Mouse (Mus musculus): ENCODE measurements around the gene Nav1.

Gene Nav1

DNA sequence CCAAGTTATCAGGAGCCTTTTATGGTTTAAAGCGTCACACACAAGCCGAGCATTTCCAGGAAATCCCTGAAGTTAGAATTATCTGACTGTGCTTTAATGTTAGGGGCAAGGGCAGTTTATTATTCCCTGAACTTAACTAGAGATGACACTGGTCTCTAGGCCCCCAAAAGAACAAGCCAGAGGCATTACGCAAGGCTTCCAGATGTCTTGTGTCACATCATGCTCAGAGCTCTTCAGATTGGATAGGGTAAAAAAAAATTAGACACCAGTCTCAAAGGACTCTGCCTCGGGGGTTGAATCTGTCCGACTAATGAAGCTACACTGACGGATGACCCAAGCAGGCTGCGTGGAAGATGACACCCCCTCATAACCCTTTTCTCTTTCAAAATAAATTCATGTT lies 101.6 kb downstream of the Nav1 start:
- POLR2A ChIA-PET: interaction anchor here in 1 of 4 experiments (1.0 kb wide), 1 partner anchor 21 kb away, joined by 3 read pairs; no protein-coding TSS in a partner anchor
- CTCF ChIA-PET: no interaction called here

GRCm38 (mm10) chr1:135503436-135503835 lies 103.7 kb downstream of the Nav1 start:
- ChIA-PET CTCF (interaction anchor here in 1 of 4 experiments (1.1 to 1.6 kb wide), 2 partner anchors 37 to 41 kb away, joined by 3 to 4 read pairs; no protein-coding TSS in a partner anchor), POLR2A (interaction anchor here (0.5 to 1.8 kb wide), 6 partner anchors 13 to 1297 kb away, joined by 3 to 6 read pairs (median 4); no protein-coding TSS in a partner anchor)

DNA sequence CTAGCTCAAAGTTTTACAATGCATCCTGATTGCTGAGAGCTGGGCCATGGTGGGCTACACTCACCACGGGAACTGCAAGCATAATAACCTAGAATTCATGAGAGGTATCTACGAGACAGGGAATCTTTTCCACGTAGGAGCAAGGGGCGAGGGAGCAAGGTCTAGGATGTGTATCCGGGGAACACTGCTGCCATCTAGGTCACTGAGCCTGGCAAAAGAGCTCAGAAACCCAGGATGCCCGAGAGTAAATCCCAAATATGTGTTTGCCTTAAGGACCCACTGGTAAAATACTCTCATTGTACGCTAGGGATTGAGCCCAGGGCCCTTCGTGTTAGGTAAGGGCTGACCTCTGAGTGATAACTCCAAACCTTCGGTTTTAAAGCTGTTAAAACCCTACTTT lies 104.3 kb downstream of the Nav1 start:
- ChIA-PET POLR2A (interaction anchor here (0.5 to 1.8 kb wide), 20 partner anchors 8 to 1297 kb away, joined by 3 to 13 read pairs (median 4); partner anchors contain the start of gene Ppp1r12b (in 1 of the 4)), CTCF (interaction anchor here in 3 of 4 experiments (0.6 to 1.6 kb wide), 3 partner anchors 38 to 113 kb away, joined by 3 to 5 read pairs (median 4); no protein-coding TSS in a partner anchor)

DNA sequence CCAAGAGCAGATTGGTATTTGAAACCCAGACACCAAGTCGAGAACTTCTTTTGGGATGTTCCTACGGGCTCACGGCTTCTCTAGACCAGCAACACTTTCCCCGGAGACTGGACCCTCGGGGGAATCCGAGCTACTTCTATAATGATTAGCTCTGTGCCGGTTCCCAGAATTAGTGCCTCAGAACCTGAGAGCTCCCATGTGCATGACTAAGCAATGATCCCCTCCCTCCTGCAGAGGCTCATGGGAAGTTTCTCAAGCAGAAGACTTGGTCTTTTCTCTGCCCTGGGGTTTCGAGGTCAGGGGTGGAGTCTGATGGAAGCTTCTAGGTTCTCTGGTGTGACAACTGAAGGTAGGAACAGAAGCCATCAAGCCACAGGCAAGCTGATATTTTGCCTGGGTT lies 105.0 kb downstream of the Nav1 start:
- ChIA-PET POLR2A (interaction anchor here (0.6 to 1.8 kb wide), 24 partner anchors 8 to 547 kb away, joined by 3 to 13 read pairs (median 4); partner anchors contain the start of gene Ppp1r12b (in 1 of the 4)), CTCF (interaction anchor here in 3 of 4 experiments (0.6 to 1.6 kb wide), 4 partner anchors 38 to 251 kb away, joined by 3 to 5 read pairs (median 4); no protein-coding TSS in a partner anchor)

DNA sequence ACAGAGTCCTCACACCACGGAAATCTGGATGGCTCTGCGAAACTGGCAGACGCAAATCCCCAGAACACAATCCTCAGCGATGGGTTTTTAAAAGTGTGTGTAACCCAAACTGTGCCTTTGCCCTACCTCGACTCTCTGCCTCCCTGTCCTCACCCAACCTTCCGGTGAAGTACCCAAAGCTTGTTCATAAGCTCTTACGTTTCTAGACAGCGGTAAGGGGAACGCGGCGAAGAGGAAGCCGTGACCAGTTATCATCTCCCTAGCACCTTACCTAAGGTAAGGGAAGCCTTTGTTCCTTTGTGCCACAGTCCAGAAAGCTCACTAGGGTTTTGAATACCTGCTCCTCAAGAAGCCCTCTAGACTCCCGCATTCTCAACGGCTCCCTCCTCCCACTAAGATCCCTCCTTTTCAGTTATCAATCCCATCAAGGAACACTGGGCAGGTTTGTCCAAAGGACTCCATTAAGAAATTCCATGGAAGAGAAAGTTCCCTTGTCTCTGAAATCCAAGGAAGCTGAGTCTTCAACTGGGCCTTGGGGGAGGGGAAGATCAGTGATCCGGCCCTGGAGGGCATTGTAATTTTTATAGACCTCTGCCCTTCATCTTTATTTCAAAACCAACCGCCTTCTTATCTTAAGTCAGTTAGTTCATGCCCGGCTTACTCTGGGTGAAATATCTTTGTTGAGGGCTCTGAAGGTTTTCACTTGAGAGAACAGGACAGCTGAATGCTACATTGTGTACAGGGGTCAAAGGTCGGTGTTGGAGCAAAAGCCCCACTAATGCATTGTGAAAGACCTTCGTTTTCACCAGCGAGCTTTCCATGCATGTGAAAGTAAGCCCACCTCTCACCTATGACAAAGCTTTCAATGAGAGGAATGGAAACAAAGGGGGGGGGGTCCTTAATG lies 108.4 kb downstream of the Nav1 start:
- CTCF ChIA-PET: interaction anchor here in 2 of 4 experiments (0.6 to 0.7 kb wide), 3 partner anchors 15 to 46 kb away, joined by 4 to 10 read pairs (median 5); no protein-coding TSS in a partner anchor
- POLR2A ChIA-PET: interaction anchor here (0.6 to 1.6 kb wide), 17 partner anchors 8 to 1043 kb away, joined by 3 to 12 read pairs (median 4); partner anchors contain the start of gene Klhl12 (in 1 of the 4)

- CTCF ChIA-PET: interaction anchor here (0.6 to 1.3 kb wide), 8 partner anchors 17 to 772 kb away, joined by 3 to 22 read pairs (median 6); no protein-coding TSS in a partner anchor
- POLR2A ChIA-PET: interaction anchor here (0.5 to 2.8 kb wide), 10 partner anchors 10 to 1759 kb away, joined by 3 to 17 read pairs (median 3); no protein-coding TSS in a partner anchor
Observed at GRCm38 (mm10) chr1:135495048-135495447, 112.0 kb downstream of the Nav1 start.

DNA sequence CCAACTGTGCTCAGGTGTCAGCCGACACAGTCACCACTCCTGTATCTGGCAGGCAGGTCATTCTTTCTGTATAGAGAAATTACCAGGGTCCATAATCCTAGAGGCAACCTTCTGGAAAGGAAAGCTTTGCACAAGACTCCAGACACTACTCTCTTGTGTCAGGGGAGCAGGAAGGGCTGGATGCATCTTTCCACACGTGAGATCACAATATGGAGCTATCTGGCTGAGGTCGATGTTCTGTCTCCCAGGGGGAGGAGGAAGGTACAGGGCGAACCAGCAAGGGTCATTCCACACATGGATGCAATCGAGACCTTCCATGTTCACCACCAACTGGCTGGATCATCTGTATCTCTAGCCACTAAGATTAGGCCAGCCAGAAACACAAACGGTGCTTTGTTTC lies 113.2 kb downstream of the Nav1 start:
- POLR2A ChIA-PET: interaction anchor here in 2 of 4 experiments (0.6 to 2.8 kb wide), 3 partner anchors 8 to 45 kb away, joined by 5 to 17 read pairs (median 11); no protein-coding TSS in a partner anchor
- CTCF ChIA-PET: no interaction called here

DNA sequence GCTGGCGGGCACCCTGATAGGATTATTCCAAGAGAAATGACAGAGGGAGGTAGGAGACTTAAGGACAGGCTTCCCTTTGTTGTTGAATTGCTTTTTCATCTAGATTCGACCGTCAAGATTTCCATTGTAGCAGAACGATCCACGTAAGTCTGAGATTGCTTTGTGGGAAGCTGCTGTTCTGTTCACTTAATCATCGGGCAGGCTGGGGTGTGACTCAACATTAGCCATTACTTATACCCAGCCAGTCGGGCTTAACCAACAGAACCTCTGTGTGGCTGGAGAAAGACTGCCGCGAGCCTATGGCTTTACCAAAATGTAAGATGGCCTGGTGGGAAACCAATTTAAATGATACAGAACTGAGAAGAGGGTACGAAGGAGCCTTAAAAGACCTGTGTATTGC lies 114.7 kb downstream of the Nav1 start:
- POLR2A ChIA-PET: interaction anchor here in 3 of 4 experiments (0.6 to 0.7 kb wide), 3 partner anchors 93 to 192 kb away, joined by 3 read pairs; no protein-coding TSS in a partner anchor

DNA sequence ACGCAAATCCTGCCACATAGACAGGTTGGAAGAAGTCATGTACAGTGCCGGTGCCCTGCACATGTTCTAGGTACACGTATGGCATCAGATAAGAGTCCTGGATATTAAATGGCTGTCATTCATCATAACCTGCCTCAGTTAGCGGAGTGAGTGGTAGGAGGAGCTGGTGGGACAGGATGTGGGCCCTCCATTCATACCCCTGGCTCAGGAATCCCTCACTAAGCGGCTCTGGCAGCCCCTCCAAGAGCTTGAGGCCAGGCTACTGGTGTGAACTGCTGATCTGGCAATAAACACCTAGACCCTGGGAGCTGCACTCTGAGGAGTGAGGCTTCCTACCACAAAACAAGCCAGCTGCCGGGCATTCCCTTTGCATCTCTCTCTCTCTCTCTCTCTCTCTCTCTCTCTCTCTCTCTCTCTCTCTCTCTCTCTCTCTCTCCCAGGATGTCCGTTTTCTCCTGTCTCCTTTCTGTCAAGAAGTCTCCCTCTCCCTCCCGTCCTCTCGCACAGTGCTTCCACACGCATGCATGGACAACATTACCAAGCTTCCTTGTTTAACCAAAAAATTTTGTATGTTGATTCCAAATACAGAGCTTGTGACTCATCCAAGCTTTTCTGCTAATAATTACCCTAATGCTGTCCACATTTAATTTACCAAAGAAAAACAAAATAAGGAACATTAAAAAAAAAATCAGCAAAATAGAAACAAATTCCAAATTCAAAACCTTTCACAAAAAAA lies 116.0 kb downstream of the Nav1 start:
- CTCF ChIA-PET: interaction anchor here in 2 of 4 experiments (0.6 to 1.2 kb wide), 5 partner anchors 12 to 852 kb away, joined by 3 to 5 read pairs (median 3); partner anchors contain the start of gene Csrp1 (in 1 of the 2)
- POLR2A ChIA-PET: interaction anchor here in 3 of 4 experiments (0.7 to 1.5 kb wide), 8 partner anchors 8 to 238 kb away, joined by 3 to 4 read pairs (median 4); no protein-coding TSS in a partner anchor

More for the DNA sequence above, 114.7 kb downstream of the Nav1 start:
- CTCF ChIA-PET: interaction anchor here in 1 of 4 experiments (0.6 kb wide), 1 partner anchor 647 kb away, joined by 7 read pairs; no protein-coding TSS in a partner anchor

DNA sequence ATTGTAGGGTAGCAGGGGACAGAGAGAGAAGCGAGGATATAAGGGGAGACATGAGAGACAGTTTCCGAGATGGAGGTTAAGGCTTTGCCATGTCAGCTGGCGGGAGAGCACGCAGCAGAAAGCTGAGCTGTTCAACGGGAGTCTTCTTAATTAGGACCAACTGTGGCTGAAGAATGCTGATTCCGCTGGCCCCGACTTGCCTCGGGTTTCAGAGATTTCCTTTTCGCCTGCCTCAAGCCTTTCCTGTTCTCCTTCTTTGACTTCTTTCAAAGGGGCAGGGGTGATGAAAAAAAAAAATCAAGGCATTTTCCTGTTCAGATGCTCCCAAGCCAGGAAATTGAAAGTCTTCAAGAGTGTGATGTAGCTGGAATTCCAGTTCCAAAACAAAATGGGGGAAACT lies 118.2 kb downstream of the Nav1 start:
- POLR2A ChIA-PET: interaction anchor here in 2 of 4 experiments (0.7 to 1.0 kb wide), 2 partner anchors 13 to 70 kb away, joined by 4 read pairs; no protein-coding TSS in a partner anchor
- CTCF ChIA-PET: interaction anchor here in 3 of 4 experiments (0.6 to 0.7 kb wide), 6 partner anchors 22 to 430 kb away, joined by 3 to 5 read pairs (median 3); no protein-coding TSS in a partner anchor

DNA sequence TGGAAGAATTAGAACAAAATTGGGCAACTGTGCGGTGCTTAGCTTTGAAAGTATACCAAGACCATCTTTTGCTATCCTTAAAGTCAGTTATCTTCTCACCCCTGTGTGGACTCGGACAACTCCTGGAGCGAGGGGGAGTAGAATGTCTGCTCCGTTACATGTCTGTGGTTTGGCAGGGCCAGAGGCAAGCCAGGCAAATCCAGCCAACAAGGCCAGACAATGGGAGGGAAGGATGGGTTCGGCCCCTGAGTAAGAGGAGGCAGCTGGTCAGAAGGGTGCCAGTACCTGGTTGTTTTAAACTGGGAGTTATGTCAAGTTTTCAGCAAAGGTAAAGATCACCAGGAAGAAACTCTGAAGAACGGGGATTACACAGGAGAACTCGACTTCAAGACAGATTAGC lies 121.9 kb downstream of the Nav1 start:
- POLR2A ChIA-PET: interaction anchor here (0.8 to 2.8 kb wide), 10 partner anchors 10 to 213 kb away, joined by 3 to 8 read pairs (median 3); no protein-coding TSS in a partner anchor
- CTCF ChIA-PET: interaction anchor here (0.6 to 1.2 kb wide), 6 partner anchors 26 to 353 kb away, joined by 3 to 5 read pairs (median 4); no protein-coding TSS in a partner anchor

- ChIA-PET CTCF (interaction anchor here in 2 of 4 experiments (0.6 to 1.2 kb wide), 4 partner anchors 9 to 56 kb away, joined by 3 to 5 read pairs (median 4); no protein-coding TSS in a partner anchor), POLR2A (interaction anchor here (0.6 to 2.8 kb wide), 11 partner anchors 9 to 247 kb away, joined by 3 to 8 read pairs (median 3); no protein-coding TSS in a partner anchor)
Observed at GRCm38 (mm10) chr1:135484503-135485051, 122.5 kb downstream of the Nav1 start.

- ChIA-PET POLR2A (interaction anchor here in 3 of 4 experiments (0.6 to 2.8 kb wide), 7 partner anchors 10 to 248 kb away, joined by 3 to 8 read pairs (median 3); no protein-coding TSS in a partner anchor), CTCF (interaction anchor here in 2 of 4 experiments (0.6 to 1.3 kb wide), 4 partner anchors 8 to 61 kb away, joined by 3 to 5 read pairs (median 3); no protein-coding TSS in a partner anchor)
Observed at GRCm38 (mm10) chr1:135483971-135484370, 123.1 kb downstream of the Nav1 start.

DNA sequence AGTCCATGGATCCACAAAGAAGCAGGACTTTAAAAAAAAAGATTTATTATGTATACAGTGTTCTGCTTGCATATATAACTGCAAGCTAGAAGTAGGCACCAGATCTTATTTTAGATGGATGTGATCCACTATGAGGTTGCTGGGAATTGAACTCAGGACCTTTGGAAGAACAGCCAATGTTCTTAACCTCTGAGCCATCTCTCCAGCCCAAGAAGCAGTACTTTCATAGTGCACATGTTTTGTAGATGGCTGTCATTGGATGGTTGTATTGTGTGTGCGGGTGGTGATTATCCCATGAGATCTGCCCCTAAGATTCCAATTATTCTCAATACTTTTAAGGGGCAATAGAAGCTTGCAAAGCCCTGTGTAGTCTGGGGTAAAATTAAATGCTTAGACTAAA lies 124.4 kb downstream of the Nav1 start:
- POLR2A ChIA-PET: interaction anchor here in 2 of 4 experiments (0.7 to 1.5 kb wide), 2 partner anchors 20 to 206 kb away, joined by 3 to 6 read pairs; no protein-coding TSS in a partner anchor

DNA sequence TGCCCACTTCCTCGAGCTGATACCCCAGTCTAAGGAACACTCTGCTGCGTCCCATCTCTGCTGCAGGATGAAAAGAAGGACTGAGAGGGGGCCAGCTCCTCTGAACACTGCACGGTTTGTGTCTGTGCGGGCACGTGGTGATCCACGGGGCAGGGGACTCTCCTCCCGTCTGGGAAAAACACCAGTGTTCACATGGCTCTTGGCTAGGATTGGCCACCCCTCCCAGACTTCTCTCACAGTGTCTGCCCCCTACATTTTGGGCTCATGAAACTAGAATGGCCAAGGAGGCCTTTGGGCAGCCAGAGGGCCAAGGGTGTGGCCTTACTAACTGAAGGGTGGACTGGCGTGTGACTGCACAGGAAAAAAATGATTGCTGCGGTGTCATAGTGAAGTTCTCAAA lies 125.4 kb downstream of the Nav1 start:
- CTCF ChIA-PET: interaction anchor here in 1 of 4 experiments (0.6 kb wide), 2 partner anchors 185 to 190 kb away, joined by 3 read pairs; no protein-coding TSS in a partner anchor
- POLR2A ChIA-PET: interaction anchor here in 1 of 4 experiments (1.5 kb wide), 1 partner anchor 21 kb away, joined by 6 read pairs; no protein-coding TSS in a partner anchor

More for the DNA sequence above, 124.4 kb downstream of the Nav1 start:
- CTCF ChIA-PET: interaction anchor here in 1 of 4 experiments (1.3 kb wide), 1 partner anchor 62 kb away, joined by 3 read pairs; no protein-coding TSS in a partner anchor

- ChIA-PET CTCF (interaction anchor here in 2 of 4 experiments (0.5 to 0.6 kb wide), 2 partner anchors 59 to 63 kb away, joined by 3 read pairs; no protein-coding TSS in a partner anchor), POLR2A (interaction anchor here in 1 of 4 experiments (1.3 kb wide), 1 partner anchor 38 kb away, joined by 4 read pairs; no protein-coding TSS in a partner anchor)
Observed at GRCm38 (mm10) chr1:135480815-135481214, 126.3 kb downstream of the Nav1 start.

DNA sequence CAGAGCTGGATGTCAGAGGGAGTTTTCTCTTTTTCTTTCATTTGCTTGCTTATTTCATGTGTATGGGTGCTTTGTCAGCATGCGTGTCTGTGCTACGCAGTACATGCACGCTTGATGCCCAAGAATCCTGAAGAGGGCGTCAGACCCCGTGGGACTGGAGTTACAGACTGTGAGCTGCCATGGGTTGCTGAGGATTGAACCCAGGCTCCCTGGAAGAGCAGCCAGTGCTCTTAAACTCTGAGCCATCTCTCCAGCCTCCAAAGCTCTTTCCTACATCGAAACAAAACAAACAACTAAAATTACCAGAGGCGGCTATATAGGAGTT lies 131.6 kb downstream of the Nav1 start:
- CTCF ChIA-PET: interaction anchor here in 2 of 4 experiments (0.6 to 2.1 kb wide), 8 partner anchors 9 to 97 kb away, joined by 3 to 7 read pairs (median 3); no protein-coding TSS in a partner anchor
- POLR2A ChIA-PET: interaction anchor here in 2 of 4 experiments (0.6 to 0.9 kb wide), 3 partner anchors 9 to 171 kb away, joined by 3 read pairs; no protein-coding TSS in a partner anchor
